Mouse (Mus musculus): Measurements from ENCODE around the gene Hnrnpf. TPM values are rescaled to one million over a fixed set of nuclear protein-coding genes. Genes with fewer than 3 reads are reported as not detected.
A peak's percentile ranks its signal among the peaks of the same experiment; 100 is the strongest.

Gene Hnrnpf
- polyA plus RNA-seq, 1 experiment from 2014 or later: 723 TPM

DNA sequence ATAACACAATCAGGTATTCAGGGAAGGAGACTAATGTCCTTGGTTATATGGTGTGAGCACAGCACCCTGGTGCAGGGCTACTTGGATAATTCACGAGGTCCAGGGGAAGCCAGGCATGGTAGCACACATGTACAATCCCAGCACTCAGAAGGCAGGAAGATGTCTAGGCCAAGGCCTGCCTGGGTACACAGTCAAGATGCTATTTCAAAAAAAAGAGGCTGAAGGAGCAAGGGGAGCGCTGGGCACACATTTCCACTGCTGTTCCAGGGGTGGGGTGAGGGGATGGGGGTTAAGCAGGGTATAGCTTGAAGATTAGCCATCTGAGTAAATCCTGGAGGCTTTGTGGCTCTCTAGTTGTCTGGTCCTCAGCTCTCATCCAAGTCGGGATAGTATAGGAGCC lies 3.7 kb downstream of the Hnrnpf start:
- Histone ChIP-seq H3K27ac (ENCODE audit: low read depth, low read length) (no peak overlapping the region), H3K9ac (ENCODE audit: low read length) (no peak overlapping the region), H3K4me2 (no peak overlapping the region), H3K9me3 (ENCODE audit: control insufficient read depth, low read length) (no peaks in the 10 kb centered on the region), H3K27me3 (ENCODE audit: control insufficient read depth, insufficient read depth, low read length) (no peaks in the 10 kb centered on the region), H3K36me3 (ENCODE audit: control insufficient read depth, insufficient read depth, low read length) (no peaks in the 10 kb centered on the region), H3K4me3 (ENCODE audit: low read depth, low read length) (no peak overlapping the region), H3K4me1 (ENCODE audit: control insufficient read depth, insufficient read depth, low read length) (peaks cover 13% of the 10 kb centered on the region)
- no peak for DNase-seq (ENCODE audit: low spot score, missing footprints)
- no peak for ATAC-seq (ENCODE audit: low FRiP score)
- WGBS: 72% methylated on average over 3 of the region's 3 CpGs

DNA sequence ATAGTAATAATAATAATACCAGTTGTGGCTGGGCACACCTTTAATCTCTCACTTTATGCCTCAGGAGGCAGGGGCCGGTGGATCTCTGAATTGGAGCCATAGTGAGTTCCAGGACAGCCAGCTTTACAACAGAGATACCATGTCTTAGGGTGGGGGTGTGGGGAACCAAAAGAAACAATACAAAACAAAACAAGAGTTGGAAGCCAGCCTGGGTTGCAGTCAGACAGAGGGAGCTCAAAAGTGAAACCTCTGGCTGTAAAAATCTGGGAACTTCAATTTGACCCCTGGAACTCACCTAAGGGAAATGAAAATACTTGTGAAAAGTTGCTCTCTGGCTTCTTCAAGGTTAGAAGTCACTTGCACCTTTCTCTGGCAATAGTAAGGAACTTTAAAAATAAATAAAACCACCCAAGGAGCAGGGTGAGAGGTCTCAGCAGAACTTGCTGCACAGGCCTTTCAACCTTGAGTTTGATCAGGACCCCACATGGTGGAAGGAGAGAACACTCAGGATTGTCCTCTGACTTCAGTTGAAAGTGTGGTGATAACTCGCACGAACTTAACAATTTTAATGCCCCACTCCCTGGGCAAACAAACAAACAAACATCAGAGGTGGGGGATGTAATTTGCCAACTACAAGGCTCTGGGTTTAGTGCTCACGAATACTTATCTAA lies 5.3 kb downstream of the Hnrnpf start:
- H3K4me3 ChIP-seq (ENCODE audit: low read depth, low read length): peak overlapping the region; percentile 100; the same call in 1 of the 2 replicates
- H3K27ac ChIP-seq (ENCODE audit: low read depth, low read length): no peak overlapping the region
- H3K4me2 ChIP-seq: peak overlapping the region; percentile 60
- no peaks in the 10 kb centered on the region for H3K27me3 ChIP-seq (ENCODE audit: control insufficient read depth, insufficient read depth, low read length)
- no peaks in the 10 kb centered on the region for H3K36me3 ChIP-seq (ENCODE audit: control insufficient read depth, insufficient read depth, low read length)
- peaks cover 16% of the 10 kb centered on the region for H3K4me1 ChIP-seq (ENCODE audit: control insufficient read depth, insufficient read depth, low read length)
- no peaks in the 10 kb centered on the region for H3K9me3 ChIP-seq (ENCODE audit: control insufficient read depth, low read length)
- DNase-seq (ENCODE audit: low spot score, missing footprints) (no peak), ATAC-seq (ENCODE audit: low FRiP score) (no peak)
- 31% methylated on average over 4 of the region's 4 CpGs for WGBS
- H3K9ac ChIP-seq (ENCODE audit: low read length): peak overlapping the region; percentile 75

DNA sequence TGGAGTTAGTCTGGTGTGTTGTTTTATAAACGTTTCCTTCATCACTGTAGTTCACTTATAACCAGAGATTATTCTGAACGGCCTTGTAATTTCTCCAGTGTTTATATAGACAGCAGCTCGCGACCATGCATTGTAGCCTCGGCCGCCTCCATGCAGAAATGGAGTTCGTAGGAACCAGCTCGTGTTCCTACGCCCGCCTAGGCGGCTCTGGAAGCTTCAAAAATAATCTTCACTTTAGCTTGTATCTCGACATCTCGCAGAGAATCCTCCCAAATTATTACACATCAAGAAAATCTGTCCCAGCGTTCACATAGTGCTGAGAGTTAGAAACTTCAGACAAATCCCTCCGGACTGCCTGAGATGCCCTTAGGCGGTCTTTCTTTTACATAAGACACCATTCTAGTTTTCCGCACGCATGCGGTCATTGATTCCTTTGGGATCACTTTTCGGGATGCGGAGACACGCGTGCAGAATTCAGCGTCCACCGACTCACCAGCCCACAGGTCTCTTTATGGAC lies 5.9 kb downstream of the Hnrnpf start:
- H3K27me3 ChIP-seq (ENCODE audit: control insufficient read depth, insufficient read depth, low read length): no peaks in the 10 kb centered on the region
- WGBS: under 1% methylated on average over 25 of the region's 25 CpGs
- no peaks in the 10 kb centered on the region for H3K9me3 ChIP-seq (ENCODE audit: control insufficient read depth, low read length)
- H3K4me3 ChIP-seq (ENCODE audit: low read depth, low read length): peak overlapping the region; percentile 100
- DNase-seq (ENCODE audit: low spot score, missing footprints): peak; percentile 98
- H3K4me1 ChIP-seq (ENCODE audit: control insufficient read depth, insufficient read depth, low read length): peaks cover 16% of the 10 kb centered on the region
- peak; percentile 45 for ATAC-seq (ENCODE audit: low FRiP score)
- H3K36me3 ChIP-seq (ENCODE audit: control insufficient read depth, insufficient read depth, low read length): no peaks in the 10 kb centered on the region
- peak overlapping the region; percentile 75 for H3K9ac ChIP-seq (ENCODE audit: low read length)
- peak overlapping the region; percentile 60 for H3K4me2 ChIP-seq
- H3K27ac ChIP-seq (ENCODE audit: low read depth, low read length): peak overlapping the region; percentile 44; the same call in 1 of the 2 replicates

DNA sequence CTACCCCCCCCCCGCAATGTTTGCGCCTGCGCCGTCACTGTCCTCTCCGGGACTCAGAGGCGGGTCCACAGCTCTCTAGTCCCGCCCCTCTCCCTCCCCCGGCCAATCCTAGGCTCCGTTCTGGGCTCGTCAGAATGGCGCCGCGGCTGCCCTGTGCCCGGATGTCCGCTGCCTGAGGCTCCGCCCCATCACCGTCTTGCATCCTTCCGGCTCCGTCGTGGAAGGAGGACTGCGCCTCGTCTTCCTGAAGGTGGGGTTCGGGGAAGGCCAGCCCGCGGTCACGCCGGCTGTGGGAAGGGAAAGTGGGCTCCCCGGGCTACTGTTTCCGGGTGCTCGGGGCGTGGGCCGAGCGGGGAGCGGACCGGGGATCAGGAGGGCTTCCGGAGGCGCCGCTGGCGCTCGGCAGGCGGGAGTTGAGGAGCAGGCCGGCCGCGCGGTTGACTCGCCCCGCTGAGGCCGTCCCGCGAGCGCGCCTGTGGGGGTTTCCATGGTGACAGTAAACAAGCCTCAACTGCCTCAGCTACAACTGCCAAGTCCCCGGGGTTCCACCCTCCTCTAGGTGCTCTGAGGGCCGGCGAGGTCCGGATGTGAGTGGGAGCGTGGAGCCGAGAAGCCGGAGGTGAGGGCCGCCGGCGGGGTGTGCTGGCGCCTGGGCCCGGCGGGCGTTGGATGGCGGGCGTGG lies 6.6 kb downstream of the Hnrnpf start:
- WGBS: under 1% methylated on average over 64 of the region's 68 CpGs
- Histone ChIP-seq H3K4me1 (ENCODE audit: control insufficient read depth, insufficient read depth, low read length) (peaks cover 16% of the 10 kb centered on the region), H3K4me3 (ENCODE audit: low read depth, low read length) (peak overlapping the region; percentile 100), H3K4me2 (peak overlapping the region; percentile 93), H3K36me3 (ENCODE audit: control insufficient read depth, insufficient read depth, low read length) (no peaks in the 10 kb centered on the region), H3K27ac (ENCODE audit: low read depth, low read length) (peak overlapping the region; percentile 77), H3K9me3 (ENCODE audit: control insufficient read depth, low read length) (no peaks in the 10 kb centered on the region), H3K27me3 (ENCODE audit: control insufficient read depth, insufficient read depth, low read length) (no peaks in the 10 kb centered on the region), H3K9ac (ENCODE audit: low read length) (peak overlapping the region; percentile 93)
- peak; percentile 99 for DNase-seq (ENCODE audit: low spot score, missing footprints)
- ATAC-seq (ENCODE audit: low FRiP score): peak; percentile 97

DNA sequence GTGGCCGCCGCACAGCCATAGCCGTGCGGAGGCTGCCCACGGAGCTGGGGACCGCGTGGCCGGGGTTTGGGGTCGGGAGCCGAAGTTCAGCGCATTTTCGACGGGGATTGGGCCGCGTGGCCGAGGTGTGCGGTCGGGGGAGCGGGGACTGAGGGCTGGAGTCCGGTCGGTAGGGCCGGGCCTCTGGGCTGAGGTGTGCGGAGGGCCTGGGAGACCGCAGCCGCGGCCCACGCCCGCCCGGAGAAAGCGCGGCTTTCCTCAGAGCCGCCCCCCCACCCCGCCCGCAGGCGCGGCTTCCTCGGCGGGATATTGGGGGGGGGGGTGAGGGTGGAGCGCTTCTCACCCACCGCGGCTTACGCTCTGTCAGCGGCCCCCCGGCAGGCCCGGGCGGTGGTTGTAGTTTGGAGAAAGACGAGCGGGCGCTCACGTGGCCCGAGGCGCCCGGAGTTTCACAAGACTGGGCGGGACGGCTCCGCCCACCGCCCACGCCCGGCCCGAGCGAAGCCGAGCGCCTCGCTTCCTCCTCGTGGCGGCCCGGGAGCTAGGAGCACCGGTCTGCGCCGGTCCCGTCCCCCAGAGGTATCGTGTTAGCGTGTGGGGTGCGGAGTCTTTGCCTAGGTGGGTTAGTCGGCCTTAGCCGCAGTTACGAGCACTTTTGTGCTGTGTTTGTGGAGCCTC lies 7.3 kb downstream of the Hnrnpf start:
- WGBS: under 1% methylated on average over 64 of the region's 77 CpGs
- Histone ChIP-seq H3K9me3 (ENCODE audit: control insufficient read depth, low read length) (no peaks in the 10 kb centered on the region), H3K4me3 (ENCODE audit: low read depth, low read length) (peak overlapping the region; percentile 100)

DNA sequence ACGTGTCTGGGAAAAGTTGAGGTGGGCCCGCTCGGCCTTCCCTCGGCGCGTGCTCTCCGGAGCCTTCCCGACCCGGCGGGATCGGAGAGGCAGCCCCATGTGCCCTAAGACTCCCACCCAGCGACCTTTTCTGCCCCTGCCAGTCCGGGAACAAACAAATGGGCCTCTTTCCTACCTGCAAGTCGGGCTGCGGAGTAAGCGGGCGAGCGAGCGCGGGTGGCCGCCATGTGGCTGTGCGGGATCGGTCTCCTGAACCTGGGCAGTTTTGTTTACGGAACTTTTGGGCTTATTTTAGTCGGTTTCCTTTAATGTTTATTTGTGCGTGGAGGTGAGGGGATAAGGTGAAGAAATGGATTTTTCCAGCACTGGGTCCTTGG lies 7.8 kb downstream of the Hnrnpf start:
- Histone ChIP-seq H3K4me1 (ENCODE audit: control insufficient read depth, insufficient read depth, low read length) (peaks cover 16% of the 10 kb centered on the region), H3K27ac (ENCODE audit: low read depth, low read length) (no peak overlapping the region), H3K9ac (ENCODE audit: low read length) (peak overlapping the region; percentile 93), H3K4me2 (peak overlapping the region; percentile 93), H3K4me3 (ENCODE audit: low read depth, low read length) (peak overlapping the region; percentile 100), H3K27me3 (ENCODE audit: control insufficient read depth, insufficient read depth, low read length) (no peaks in the 10 kb centered on the region), H3K36me3 (ENCODE audit: control insufficient read depth, insufficient read depth, low read length) (no peaks in the 10 kb centered on the region), H3K9me3 (ENCODE audit: control insufficient read depth, low read length) (no peaks in the 10 kb centered on the region)
- WGBS: under 1% methylated on average over 26 of the region's 26 CpGs
- ATAC-seq (ENCODE audit: low FRiP score): no peak
- no peak for DNase-seq (ENCODE audit: low spot score, missing footprints)

More for the DNA sequence above, 7.3 kb downstream of the Hnrnpf start:
- Histone ChIP-seq H3K27me3 (ENCODE audit: control insufficient read depth, insufficient read depth, low read length) (no peaks in the 10 kb centered on the region), H3K4me1 (ENCODE audit: control insufficient read depth, insufficient read depth, low read length) (peaks cover 16% of the 10 kb centered on the region), H3K9ac (ENCODE audit: low read length) (peak overlapping the region; percentile 93), H3K36me3 (ENCODE audit: control insufficient read depth, insufficient read depth, low read length) (no peaks in the 10 kb centered on the region), H3K4me2 (peak overlapping the region; percentile 93), H3K27ac (ENCODE audit: low read depth, low read length) (peak overlapping the region; percentile 77)
- peak; percentile 98 for DNase-seq (ENCODE audit: low spot score, missing footprints)
- ATAC-seq (ENCODE audit: low FRiP score): peak; percentile 74

DNA sequence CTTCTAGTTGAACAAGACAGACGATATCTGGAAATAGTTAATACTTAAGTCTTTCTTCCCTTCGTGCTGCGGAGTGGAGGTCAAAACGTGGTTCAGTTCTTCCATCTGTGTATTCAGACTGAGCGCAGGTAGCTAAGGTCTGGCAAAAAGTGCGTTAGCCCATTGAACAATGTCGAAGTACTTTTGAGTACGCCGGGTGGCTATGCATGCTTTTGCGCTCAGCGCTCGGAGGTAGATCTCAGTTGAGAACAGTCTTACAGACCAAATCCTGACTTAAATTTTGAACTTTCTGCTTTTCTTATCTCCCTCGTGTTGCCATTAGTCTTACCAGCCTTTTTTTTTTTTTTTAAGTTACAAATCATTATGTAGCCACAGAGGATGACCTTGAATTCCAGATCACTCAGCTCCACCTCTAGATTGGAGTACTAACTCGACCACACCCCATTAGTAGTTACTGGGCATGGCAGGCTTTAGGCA lies 8.3 kb downstream of the Hnrnpf start:
- WGBS: 2% methylated on average over 14 of the region's 14 CpGs
- H3K4me2 ChIP-seq: peak overlapping the region; percentile 93
- peak overlapping the region; percentile 100 for H3K4me3 ChIP-seq (ENCODE audit: low read depth, low read length)
- no peaks in the 10 kb centered on the region for H3K27me3 ChIP-seq (ENCODE audit: control insufficient read depth, insufficient read depth, low read length)
- DNase-seq (ENCODE audit: low spot score, missing footprints) (peak; percentile 90), ATAC-seq (ENCODE audit: low FRiP score) (no peak)
- no peaks in the 10 kb centered on the region for H3K36me3 ChIP-seq (ENCODE audit: control insufficient read depth, insufficient read depth, low read length)
- H3K9me3 ChIP-seq (ENCODE audit: control insufficient read depth, low read length): no peaks in the 10 kb centered on the region
- H3K4me1 ChIP-seq (ENCODE audit: control insufficient read depth, insufficient read depth, low read length): peaks cover 16% of the 10 kb centered on the region
- no peak overlapping the region for H3K27ac ChIP-seq (ENCODE audit: low read depth, low read length)
- peak overlapping the region; percentile 93 for H3K9ac ChIP-seq (ENCODE audit: low read length)

DNA sequence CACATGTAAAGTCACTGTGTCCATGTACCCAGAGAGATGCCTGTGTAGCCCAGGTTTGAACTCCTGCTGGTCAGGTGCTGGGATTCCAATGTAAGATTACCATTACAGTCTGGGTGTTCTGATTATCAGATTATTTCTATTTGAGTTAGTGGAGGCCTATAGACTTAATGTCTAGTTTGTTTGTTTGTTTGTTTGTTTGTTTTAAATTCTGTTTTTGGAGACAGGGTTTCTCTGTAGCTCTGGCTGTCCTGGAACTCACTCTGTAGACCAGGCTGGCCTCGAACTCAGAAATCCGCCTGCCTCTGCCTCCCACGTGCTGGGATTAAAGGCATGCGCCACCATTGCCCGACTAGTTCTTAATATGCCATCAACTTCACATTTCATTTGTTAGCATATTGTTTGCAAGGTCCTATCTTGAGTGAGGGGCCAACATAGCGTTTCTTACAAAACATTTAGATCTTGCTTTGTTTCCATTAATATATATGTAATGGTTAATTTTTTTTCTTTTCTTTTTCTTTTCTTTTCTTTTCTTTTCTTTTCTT lies 10.1 kb downstream of the Hnrnpf start:
- Histone ChIP-seq H3K4me2 (no peak overlapping the region), H3K9ac (ENCODE audit: low read length) (no peak overlapping the region), H3K4me3 (ENCODE audit: low read depth, low read length) (no peak overlapping the region), H3K9me3 (ENCODE audit: control insufficient read depth, low read length) (no peaks in the 10 kb centered on the region), H3K36me3 (ENCODE audit: control insufficient read depth, insufficient read depth, low read length) (no peaks in the 10 kb centered on the region), H3K27me3 (ENCODE audit: control insufficient read depth, insufficient read depth, low read length) (no peaks in the 10 kb centered on the region), H3K27ac (ENCODE audit: low read depth, low read length) (no peak overlapping the region), H3K4me1 (ENCODE audit: control insufficient read depth, insufficient read depth, low read length) (peaks cover 19% of the 10 kb centered on the region)
- WGBS: 86% methylated on average over 6 of the region's 6 CpGs
- ATAC-seq (ENCODE audit: low FRiP score) (no peak), DNase-seq (ENCODE audit: low spot score, missing footprints) (no peak)
